Mouse (Mus musculus): ENCODE results near the gene Dlgap1.

Dlgap1 gene

DNA sequence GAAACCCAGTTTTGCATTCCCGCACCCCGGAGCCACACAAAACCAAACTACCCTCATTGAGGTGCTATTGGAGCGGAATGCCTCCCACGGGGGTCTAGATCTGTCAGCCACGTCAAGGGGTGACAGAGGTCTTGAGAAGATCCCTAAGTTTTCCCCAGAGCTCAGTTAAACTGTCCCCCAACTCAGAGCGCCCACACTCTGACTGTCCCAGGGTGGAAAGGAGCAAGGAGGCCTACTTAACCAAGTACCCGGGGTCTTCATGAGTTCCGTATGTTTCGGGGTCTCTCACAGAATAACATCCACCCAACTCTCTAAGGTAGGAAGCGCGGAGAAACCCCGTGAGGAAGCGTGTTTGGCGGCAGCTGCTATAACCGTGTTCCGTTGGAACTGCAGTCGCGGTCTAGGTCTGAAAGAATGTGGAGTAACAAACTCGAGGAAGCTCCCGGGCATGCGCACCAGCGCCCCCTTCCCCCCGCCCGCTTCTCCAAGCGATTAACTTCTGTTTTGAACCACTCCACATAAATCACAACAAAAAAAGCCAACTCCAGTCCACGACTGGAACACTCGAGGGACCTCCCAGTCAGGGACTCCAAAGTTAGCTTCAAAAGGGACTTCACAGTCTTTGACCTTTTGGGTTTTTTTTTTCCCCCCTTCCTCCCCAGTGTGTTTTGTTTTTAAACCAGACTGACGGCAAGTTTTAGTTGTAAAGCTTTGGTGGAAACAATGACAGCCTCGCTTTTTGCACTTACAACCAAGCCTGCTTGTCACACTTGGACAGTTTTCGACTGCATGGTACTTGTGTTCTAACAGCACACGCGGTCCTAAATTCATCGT lies 880.7 kb downstream of the Dlgap1 start:
- peak; percentile 74 to 84 for DNase-seq

DNA sequence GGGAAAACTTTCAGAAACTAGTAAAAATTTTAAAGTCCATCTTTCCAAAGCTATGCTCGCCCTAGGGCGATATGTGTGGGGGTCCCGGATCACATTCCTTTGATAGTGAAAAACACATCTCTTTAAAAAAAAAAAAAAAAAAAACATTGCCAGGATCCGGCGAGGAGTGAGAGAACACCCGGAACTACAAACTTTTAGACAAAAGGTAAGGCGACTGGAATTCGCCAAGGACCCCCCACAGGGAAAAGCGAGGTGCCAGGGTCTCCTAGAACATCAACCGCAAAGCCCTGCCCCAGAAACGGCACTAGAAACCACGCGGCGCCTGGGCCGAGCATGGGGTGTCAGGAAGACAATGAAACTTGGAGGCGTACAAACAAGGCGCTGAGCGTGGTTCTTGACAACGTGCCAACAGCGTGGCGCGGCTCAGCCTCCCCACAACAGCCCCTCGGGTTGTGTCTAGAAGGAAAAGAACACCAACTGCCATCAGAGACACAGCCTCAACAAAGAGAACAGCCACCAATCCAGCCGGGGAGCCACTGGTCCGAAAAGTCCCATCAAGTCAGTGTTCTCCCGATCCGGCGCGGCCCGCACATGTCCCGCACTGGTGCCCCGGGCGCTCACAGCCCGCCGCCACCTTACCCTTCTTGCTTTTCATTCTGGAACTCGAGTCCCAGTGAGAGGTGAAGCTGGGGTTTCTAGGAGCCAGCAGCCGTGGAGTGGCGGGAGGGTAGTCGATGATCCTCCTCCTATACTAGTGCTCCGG lies 881.5 kb downstream of the Dlgap1 start:
- DNase-seq, result peak; percentile 46 to 62

DNA sequence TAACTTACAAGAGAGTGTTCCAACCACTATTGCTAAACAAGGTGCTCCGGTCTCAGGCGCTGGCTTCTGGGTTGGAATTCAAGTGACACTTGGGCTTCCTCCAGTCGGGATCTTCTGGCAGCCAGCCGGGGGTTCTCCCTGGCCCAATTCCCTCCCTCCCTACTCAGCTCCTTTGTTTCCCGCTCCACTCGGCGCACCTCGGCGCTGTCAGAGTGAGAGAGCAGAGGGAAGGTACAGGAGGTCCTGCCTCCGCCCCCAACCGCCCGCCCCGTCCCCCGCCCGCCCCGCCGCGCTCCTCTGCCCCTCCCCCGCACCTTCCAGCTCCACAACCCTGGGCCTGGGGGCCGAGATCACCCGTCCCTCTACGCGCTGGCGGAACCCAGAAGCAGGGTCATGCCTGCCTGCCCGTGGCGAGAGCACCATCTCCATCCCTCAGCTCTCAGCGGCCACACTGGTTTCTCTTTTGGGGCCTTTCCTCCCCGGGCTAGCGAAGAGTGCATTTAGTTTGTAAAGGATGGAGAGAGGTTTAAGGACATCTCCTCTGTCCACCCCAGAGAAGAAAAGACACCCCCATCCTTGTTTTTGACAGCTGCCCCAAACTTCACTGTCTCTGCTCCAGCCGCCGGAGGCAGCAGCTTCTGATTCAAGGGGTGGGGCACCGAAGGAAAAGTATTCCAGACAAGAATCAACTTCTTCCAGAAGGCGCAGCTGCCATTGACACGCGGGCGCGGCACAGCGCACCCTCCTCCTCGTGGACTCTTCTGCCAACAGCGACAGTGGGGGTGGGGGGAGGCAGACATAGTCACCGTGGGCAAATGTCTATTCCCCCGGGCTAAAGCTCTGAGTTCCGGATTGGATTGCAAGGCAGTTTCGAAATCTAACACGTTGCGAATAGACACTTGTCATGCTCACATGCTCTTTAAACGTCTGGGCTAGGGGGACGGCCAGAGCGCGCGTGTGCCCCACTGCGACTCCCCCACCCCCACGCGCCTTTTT lies 882.4 kb downstream of the Dlgap1 start:
- peak; percentile 62 to 70 for DNase-seq

DNA sequence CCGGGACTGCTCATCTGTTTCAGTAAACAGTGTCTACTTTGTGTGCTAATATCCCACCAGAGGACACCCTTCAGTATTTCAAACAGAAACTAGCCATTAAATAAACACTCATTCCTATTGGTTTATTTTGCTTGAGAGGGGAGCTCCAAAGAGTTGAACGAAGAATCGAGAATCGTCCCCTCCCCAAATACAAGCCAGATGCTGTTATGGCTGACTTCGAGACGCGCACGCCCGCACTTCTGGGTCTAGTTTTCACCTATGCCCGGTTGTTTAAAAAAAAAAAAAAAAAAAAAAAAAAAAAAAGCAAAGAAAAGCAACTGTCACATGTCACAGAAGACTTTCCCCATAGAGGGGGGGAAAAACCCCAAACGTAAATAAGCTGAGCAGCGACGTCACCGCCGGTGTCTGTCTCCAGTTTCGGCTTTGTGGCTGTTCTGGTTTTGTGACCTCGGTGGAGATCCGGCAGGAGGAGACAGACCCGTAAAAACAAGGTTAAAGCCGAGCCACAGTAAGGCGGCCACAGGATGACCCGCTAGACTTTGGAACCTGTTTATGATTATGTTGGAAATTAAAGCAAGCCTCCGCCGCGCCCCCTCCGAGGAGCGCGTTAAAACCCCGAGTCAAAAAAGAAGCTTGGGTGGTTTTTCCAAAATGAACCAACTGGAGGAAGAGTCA lies 883.3 kb downstream of the Dlgap1 start:
- peak; percentile 69 to 79 for DNase-seq

DNA sequence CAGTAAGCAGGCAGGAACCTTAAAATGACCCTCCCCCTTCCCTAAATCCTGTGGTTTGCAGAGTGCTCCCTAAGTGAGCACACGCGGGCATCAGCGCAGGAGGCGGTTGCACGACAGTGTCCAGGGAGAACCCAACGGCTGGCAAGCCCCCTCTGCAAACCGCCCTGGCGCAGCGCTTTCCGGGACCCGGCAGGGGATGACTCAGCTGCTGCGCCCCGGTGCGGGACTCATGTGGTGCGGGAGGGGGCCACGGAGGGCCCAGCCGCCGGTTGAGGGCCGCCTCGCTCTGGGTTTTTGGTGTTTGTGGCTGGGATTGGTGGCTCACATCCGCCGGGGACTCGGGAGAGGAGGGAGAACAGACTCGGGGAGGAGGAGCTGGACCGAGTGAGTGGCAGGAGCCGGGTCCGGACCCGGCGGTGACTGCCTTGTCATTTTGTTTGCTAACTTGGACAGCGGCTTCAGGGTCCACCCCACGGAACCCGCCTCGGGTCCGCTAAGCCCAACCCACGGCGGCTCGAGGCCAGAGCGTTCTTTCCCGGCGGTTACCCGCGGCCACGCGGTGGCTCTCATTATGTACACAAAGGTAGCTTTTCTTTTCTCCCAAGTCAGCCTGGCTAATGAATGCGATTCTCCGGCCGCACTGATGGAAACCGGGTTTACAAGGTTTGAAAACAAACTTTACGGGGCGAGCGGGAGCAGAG lies 884.0 kb downstream of the Dlgap1 start:
- DNase-seq, result peak; percentile 58 to 63

DNA sequence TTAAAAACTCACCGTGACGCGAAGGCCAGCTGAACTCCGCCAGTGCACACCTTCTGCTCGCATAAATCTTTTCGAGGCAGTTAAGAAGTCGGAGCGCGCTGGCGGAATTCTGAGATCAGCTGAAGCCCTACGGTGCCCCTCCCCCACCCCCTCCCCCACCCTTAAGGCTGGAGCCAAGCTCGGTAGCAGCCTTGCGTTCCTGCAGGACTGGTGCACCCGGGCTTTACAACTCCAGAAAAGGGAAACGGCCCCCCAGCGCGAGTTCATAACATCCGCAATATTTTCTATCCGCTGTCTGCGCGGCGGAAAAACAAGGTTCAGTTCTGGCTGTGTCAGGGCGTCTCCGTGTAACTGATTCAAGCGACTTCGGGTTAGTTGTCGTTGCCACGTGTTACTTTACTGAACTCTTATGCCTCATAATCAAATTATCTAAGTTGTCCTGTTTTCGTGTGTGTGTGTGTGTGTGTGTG lies 884.6 kb downstream of the Dlgap1 start, which contains the start of gene Tgif1:
TSS of gene Tgif1 (minus strand) at position 111 of the 470 bp plus-strand sequence.
- DNase-seq, result peak; percentile 58 to 60

DNA sequence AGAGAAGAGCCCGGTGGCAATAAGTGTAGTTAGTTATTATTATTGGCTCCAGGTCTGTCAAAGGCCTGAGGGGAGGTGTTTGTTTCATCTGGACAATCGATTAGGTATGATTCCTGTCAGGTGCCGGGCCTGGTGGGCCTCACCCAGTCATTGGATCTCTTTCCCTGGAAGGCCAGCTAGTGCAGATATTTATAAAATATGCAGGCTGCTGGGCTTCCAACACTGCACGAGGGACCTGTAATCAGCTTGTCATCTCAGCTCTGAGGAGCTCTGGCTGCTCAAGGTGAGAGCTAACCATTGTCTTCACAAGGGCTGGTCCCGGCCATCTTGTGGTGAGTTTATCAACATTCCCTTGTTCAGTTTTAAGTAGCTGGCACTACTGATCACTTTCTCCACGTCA lies 885.1 kb downstream of the Dlgap1 start:
- no peak for DNase-seq

DNA sequence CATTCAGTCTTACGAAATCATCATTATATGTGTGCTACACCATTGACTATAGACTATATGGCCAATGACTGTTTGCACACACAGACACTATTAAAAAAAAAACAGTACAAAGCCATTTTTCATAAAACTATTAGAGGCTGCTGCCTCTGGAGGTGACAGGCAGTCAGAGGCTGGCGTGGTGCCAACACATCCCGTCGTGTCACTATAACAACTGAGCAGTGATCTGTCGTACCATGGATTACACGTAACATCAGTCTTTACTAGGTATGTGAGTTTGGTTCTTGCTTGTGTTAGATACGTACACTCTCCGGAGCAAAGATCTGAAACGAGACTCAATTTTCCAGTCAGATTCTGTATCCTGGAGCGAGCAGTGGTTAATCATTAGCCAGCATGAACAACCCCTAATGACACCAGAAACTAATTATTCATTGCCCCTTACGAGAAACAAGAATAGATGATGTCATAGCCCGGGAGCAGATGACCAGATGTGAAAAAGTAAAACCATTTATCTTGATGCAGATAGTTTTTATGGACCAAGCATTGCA lies 888.1 kb downstream of the Dlgap1 start:
- DNase-seq, result no peak

DNA sequence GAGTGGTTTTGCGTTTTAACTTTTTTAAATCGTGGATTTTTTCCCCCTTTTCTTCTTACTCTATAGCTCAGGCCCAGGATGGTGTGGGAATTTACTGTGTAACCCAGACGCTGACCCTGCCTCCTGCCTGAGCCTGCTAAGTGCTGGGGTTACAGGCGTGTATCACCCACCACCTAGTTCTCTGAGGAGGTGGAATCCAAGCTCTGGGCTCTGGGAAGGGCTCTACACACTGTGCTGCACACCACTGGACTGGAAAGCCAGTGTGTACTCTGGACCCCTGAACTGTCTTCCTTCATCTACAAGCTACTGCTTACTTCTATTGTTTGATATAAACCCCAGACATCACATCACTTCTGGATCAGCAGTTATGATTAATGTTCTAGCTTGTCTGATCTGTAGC lies 889.9 kb downstream of the Dlgap1 start:
- no peak for DNase-seq

DNA sequence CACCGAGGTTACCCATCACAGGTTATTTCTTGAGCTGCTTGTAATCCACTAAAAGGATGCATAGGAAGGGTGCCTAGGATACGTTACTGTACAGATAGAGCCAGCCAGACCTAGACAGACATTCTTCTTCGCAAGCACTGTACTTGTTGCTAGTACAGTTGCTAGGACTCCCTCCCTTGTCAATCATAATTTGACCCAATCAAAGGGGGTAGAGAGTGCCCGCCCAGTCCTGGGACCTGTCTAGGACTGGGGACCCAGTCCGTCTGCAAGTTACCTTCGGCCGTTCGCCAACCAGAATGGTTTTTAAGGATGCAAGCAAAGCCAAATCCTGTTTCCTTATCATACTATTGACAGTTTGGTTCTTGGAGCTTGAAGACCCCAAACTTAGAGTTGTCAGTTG lies 895.2 kb downstream of the Dlgap1 start:
- DNase-seq, result no peak

DNA sequence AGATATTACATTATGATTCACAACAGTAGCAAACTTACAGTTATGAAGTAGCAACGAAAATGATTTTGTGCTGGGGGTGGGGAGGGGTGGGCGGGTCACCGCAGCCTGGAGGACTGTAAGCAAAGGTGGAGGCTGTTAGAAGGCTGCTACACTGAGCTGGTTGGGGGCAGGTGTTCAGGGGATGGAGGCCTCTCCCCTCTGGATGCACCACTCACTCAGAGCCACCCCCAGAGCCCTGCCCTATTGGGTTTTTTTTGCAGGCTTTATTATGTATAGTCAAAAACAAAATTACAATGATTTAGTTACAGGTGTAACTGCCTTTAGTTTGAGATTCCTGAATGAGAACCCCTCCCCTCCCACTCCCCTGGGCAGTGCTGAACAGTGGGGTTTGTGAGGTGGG lies 895.8 kb downstream of the Dlgap1 start:
- DNase-seq, result no peak

DNA sequence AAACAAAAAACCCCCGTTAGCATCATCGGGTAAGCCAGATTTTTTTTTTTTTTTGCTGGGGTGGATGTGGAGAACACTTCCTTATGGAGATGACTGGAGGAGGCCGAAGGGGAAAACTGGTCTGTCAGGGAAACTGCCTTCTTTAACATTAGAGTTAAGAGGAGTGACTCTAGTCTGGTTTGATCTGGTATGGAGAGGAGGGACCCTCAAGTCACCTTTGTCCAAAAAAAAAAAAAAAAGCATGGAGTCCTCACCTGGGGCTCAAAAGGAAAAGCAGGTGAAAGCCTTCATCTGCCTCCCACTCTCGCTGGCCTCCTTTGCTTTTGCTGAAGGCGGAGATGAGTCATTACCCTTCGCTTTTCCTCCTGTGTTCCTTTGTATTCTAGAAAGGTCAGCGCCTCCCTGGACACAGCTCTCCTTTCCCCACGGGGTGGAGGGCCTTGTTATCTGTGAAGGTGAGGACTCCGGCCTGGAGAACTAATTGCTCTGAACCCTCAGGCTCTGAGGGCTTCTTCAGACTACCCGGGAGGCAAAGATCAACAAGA lies 896.3 kb downstream of the Dlgap1 start:
- no peak for DNase-seq

DNA sequence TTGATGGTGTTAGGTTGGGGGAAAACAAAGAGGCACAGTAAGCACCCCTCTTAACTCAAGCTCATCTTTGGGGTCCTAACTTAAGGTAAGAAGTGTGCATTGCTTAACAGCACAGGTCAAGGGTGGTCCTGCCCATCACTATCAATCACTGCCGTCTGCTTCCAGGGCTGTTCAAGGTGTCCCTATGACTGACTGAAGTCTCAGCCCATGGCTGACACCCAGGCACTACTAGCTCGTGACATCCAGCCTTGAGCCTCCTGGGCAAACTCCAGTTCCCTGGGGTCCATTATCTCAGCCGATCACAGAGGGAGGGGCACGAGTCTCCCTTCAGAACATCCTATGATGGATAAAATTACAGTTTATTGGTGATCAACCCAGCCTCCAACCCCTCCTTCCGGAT lies 897.2 kb downstream of the Dlgap1 start:
- DNase-seq, result no peak

DNA sequence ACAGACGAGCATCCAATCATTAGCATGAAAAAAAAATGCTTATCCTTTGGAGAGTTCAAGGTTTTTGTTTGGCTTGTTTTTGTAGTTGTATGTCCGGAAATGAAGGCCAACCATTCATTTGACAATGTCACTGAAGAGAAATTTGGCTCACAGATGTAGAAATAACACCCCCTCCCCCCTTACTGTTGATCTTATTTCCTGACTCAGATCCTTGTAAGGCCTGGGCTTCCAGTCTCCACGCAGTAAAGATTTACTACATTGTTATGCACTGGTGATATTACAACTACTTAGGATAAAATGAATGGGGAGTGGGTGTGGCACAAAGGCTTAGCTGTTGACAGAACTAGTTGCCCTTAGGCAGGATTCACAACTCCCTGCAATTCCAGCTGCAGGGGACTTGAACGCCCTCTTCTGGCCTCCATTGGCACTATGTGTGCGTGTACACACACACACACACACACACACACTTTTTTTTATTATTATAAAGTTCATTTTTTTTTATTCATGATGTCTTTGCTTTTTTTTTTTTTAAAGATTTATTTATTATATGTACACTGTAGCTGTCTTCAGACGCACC lies 897.8 kb downstream of the Dlgap1 start:
- no peak for DNase-seq

DNA sequence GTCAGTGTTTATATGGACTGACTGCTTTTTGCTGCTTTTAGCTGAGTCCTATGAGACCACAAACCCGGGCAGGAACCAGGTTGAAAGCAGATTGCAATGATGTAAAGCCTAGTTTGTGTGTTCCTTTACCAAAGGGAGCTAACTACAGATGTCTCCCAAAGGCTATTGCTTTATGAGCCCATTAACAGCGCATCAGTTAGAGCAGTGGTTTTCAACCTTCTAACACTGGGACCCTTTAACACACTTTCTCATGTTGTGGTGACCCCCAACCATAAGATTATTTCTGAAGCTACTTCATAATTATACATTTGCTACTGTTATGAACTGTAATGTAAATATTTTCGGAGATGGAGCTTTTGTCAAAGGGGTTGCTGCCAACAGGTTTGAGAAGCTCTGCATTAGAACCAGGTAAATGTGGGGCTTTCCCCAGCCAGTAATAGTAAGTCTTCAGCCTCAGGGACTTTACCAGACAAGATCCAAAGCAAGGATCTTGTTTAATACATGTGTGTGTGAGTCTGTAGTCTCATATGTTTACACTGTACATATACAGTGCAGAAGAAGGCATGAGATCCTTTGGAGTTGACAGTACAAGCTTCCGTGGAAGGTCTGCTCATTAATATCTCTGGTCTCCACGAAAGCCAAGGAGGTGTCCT lies 899.8 kb downstream of the Dlgap1 start:
- DNase-seq, result no peak

DNA sequence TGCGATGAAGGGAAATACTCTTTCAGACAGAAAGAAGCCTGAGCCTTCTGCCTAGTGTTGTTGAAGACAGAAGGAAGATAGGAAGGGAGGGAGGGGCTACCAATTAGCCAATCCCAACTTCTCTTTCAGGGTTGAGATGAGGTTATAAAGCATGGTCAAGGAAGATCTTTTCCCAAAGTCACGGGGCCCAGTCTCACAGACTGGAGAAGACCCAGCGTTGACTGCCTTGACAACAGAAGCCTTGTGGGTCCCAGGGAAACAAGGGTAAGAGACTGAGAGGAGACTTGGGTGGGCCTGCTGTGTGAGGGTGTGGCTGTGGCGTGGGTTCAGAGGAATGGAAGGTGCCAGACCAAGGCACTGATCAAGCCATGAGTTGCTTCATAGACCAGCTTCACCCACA lies 901.7 kb downstream of the Dlgap1 start:
- no peak for DNase-seq

Data from spleen, adult 18-20 months (tissue).